Mouse (Mus musculus) WW6 (cell line): ENCODE results near the gene Ankrd54.

Experiments
- DNase-seq: peaks from one replicate; pipeline ENCODE4 v3.0.0-alpha.2; 2013; ENCODE audit warnings: low read depth, low spot score

Gene Ankrd54

GRCm38 (mm10) chr15:79075658-79076365, 13.1 kb upstream of the Ankrd54 start:
- no peak for DNase-seq

- DNase-seq: peak; percentile 73
Observed at GRCm38 (mm10) chr15:79074913-79075532, 12.3 kb upstream of the Ankrd54 start, which contains the start of gene Eif3l. TSS of gene Eif3l (plus strand) at chr15:79075179.

- no peak for DNase-seq
Observed at GRCm38 (mm10) chr15:79074446-79074845, 11.8 kb upstream of the Ankrd54 start.

- no peak for DNase-seq
Observed at GRCm38 (mm10) chr15:79073752-79074151, 11.1 kb upstream of the Ankrd54 start.

GRCm38 (mm10) chr15:79071117-79072039, 8.7 kb upstream of the Ankrd54 start:
- DNase-seq: no peak

DNA sequence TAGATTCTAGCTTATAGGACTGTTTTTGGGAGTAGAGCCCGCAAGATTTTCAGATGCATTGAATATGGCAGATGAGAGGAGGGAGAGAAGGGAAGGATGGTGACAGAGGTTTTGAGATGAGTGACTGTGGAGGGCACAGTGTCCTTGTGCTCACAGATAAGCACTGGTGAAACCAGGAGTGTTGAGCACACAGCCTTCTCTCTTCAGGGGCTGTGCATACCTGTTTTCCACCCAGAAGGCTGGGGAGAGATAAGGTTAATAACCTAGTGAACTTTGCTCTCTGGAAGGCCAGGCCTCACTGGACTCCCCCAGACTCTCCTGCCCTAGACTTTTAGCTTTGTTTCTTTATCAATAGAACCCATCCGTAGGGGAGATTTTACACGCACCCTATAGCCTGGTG, 5.7 kb upstream of the Ankrd54 start:
- DNase-seq: no peak

- DNase-seq: no peak
Observed at GRCm38 (mm10) chr15:79067631-79068030, 4.9 kb upstream of the Ankrd54 start.

DNA sequence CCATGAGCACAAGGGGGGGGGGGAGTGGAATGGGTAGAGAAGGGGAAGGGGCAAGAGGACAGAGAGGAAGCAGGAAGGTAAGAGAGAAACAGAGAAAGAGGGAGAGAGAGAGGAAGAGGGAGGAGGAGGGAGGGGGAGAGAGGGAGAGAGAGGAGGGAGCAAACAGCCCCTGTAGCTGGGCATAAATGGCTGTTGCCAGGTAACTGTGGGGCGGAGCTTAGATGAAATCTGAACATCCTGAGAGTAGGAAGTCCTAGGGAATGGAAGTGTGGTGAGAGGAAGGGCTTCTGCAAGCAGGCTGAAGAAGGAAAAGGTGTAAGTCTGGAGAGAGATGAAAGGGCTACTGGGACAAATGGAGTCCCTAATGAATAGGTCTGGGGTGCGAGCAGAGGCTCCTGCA, 3.6 kb upstream of the Ankrd54 start:
- DNase-seq: no peak

- DNase-seq: no peak
Observed at GRCm38 (mm10) chr15:79065086-79065770, 2.5 kb upstream of the Ankrd54 start.

- no peak for DNase-seq
Observed at GRCm38 (mm10) chr15:79063160-79063740, 557 bp upstream of the Ankrd54 start.

DNA sequence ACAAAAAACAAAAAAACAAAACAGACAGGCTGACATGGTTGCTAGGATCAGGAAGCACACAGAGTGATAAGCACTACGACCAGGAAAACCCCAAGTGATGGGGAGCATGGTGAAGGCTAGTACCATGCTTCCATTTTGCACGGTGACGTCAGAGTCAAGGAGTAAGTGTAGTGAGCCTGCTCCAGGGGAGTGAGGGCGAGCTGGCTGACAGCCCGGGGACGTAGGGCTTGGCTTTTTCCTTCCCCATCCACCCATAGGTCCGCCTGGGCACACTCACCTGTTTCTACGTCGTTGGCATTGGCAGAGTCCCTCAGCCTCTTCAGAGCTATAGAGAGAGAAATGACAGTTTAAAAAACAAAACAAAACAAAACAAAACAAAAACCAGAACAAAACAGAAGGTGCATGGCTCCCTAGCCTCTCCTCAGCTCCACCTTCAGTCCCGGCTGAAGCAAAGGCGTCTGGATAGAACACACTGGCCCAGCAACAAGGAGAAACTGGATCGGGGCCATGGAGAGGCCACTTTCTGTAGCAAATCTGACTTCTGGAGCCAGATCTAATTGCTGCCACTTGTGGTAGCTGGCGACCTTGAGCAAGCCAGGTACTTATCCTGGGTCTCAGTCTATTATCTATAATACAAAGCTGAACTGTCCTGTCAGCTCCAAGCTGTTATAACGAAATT, 1.7 kb downstream of the Ankrd54 start:
- no peak for DNase-seq

DNA sequence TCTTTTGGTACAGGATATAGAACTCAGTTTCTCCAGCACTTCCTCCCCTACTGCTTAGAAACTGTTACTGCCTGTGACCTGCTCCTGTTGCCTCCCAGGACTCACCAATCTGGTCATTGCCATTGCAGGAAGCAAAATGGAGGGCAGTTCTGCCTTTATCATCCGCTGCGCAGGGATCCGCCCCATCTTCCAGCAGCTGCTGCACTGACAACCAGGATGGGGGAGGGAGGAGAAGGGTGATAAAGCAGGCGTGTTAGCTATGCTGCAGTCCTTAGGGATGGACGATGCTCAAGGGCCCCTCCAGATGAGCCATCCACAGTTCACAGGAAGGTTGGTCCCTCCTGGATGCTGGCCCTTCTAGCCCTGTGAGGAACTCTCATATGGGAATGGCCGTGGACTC, 4.8 kb downstream of the Ankrd54 start:
- DNase-seq: no peak

- DNase-seq: no peak
Observed at GRCm38 (mm10) chr15:79056601-79057000, 6.1 kb downstream of the Ankrd54 start.

- DNase-seq: no peak
Observed at GRCm38 (mm10) chr15:79052366-79052765, 10.3 kb downstream of the Ankrd54 start.

DNA sequence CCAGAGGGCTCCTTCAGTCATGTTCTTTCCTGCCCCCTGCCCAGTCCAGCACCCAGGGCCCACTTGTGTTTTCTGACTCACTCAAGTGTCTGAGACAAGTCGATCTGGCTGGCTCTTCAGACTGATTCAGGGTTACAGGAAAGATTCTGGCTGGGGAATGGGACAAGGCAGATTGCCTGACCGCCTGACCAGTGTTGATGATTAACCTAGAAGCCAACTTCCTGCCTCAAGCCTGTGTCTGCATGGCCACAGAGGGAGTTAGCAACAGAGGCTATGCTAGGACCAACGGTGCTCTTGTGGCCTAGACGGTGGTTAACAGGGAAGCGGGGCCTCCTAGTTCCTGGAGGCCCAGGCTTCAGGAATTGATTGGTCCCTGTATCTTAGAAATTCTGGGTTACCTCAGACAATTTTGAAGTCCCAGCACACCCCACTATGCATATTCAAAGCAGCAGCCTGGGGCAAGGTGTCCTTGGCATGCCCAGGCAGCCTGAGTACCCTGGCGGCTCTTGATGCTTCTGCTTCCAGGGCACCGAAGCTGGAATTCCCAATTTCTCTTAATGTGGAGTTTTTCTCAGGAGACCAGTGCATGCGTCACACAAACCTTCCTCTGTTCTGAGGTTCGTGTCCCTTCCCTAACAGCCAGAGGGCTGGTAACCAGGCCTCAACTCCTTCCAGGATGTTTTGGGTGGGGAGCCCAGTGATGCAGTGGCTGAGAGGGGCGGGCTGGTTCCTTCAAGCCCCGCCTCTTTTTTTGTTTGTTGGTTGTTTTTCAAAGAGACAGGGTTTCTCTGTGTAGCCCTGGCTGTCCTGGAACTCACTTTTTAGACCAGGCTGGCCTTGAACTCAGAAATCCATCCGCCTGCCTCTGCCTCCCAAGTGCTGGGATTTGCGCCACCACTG, 11.0 kb downstream of the Ankrd54 start:
- no peak for DNase-seq

- no peak for DNase-seq
Observed at GRCm38 (mm10) chr15:79050964-79051363, 11.7 kb downstream of the Ankrd54 start.

- DNase-seq: no peak
Observed at GRCm38 (mm10) chr15:79050160-79050845, 12.4 kb downstream of the Ankrd54 start.

DNA sequence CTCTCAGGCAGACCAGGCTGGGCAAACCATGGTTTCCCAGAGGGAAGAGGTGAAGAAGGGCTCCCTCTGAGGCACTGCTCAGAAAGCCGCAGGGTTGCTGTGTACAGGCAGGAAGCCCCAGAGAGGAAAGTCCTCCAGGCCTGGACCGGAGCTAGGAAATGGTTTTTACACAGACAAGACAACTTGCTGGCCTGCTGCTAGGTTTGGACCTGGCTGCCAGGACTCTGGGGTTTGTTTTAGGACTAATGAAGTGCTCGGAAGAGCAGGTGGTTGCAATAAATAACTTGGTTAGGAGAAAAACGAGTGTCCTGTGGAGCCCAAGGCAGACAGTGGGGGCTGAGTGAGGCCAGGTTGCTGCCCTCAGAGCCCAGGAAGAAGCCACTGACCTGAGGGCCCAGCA, 14.5 kb downstream of the Ankrd54 start:
- no peak for DNase-seq

- DNase-seq: no peak
Observed at GRCm38 (mm10) chr15:79044837-79045236, 17.9 kb downstream of the Ankrd54 start.
